Mouse (Mus musculus) spleen, adult 2 months (tissue): Measurements from ENCODE around the gene Kcnip3. TPM values are rescaled to one million over a fixed set of nuclear protein-coding genes. Genes with fewer than 3 reads are reported as not detected.

Experiments used
- DNase-seq, 2 experiments: peaks; one replicate each; pipeline versions ENCODE4 v3.0.0 to v3.0.0-alpha.2; 2012 to 2021; ENCODE audit warnings: low spot score in 2 of 2, low read depth in 1 of 2
- H3K27ac ChIP-seq: fragments of 200-500 bp; 2 replicates; pipeline ENCODE4 v1.5.1; 2012; ENCODE audit warnings: low read length, inconsistent platforms; ENCODE audit not compliant: insufficient read depth
- H3K27me3 ChIP-seq: fragments of 200-500 bp; 2 replicates; pipeline ENCODE4 v1.6.1; 2012; ENCODE audit warnings: mild to moderate bottlenecking, moderate library complexity, low read length, inconsistent platforms; ENCODE audit not compliant: control insufficient read depth, insufficient read depth
- H3K36me3 ChIP-seq: fragments of 200-500 bp; 2 replicates; pipeline ENCODE4 v1.6.1; 2012; ENCODE audit warnings: mild to moderate bottlenecking, low read length, inconsistent platforms; ENCODE audit not compliant: control insufficient read depth, insufficient read depth
- H3K4me1 ChIP-seq: fragments of 200-500 bp; 2 replicates; pipeline ENCODE4 v1.6.1; 2011; ENCODE audit warnings: inconsistent platforms; ENCODE audit not compliant: control insufficient read depth, insufficient read depth, insufficient read length
- H3K4me3 ChIP-seq: fragments of 200-500 bp; 2 replicates; pipeline ENCODE4 v1.5.1; 2011; ENCODE audit warnings: mild to moderate bottlenecking, inconsistent platforms; ENCODE audit not compliant: insufficient read depth, insufficient read length; ENCODE audit errors: extremely low read depth
- CTCF ChIP-seq: fragments of 200-500 bp; IDR thresholded peaks from 2 replicates; pipeline ENCODE4 v1.5.1; 2011; ENCODE audit warnings: mild to moderate bottlenecking, inconsistent platforms; ENCODE audit not compliant: insufficient read depth, insufficient read length, insufficient replicate concordance; ENCODE audit errors: extremely low read depth
- POLR2A ChIP-seq: fragments of 200-500 bp; IDR thresholded peaks from 2 replicates; pipeline ENCODE4 v1.6.1; 2011; ENCODE audit warnings: low read depth, low read length, inconsistent platforms
- WGBS: fragments of 180-500 bp; shearing (Covaris S2); methylation state at CpG from one replicate; pipeline ENCODE4 v1.1.7; 2018; 5-methylcytosine and 5-hydroxymethylcytosine counted together
- polyA plus RNA-seq: library from polyadenylated mRNA; depleted of rRNA; stranded (reverse); fragments of >200 nt; gene quantifications from 2 replicates; pipeline ENCODE4 v1.2.3, GENCODE M21; 2012

Gene Kcnip3
- polyA plus RNA-seq, 1 experiment = 2.3 TPM

GRCm38 (mm10) chr2:127453141-127453540, 68.8 kb downstream of the Kcnip3 start:
- H3K4me1 ChIP-seq = no peaks in the 10 kb centered on the region
- H3K27ac ChIP-seq = no peak overlapping the region
- TF ChIP-seq POLR2A (no peak), CTCF (no peak)
- no peaks in the 10 kb centered on the region for H3K36me3 ChIP-seq
- H3K4me3 ChIP-seq = no peak overlapping the region
- WGBS = 76% methylated on average over 9 of the region's 9 CpGs
- no peak for DNase-seq
- H3K27me3 ChIP-seq = no peaks in the 10 kb centered on the region

GRCm38 (mm10) chr2:127451748-127452147, 70.1 kb downstream of the Kcnip3 start:
- no peak for DNase-seq
- Histone ChIP-seq H3K36me3 (no peaks in the 10 kb centered on the region), H3K27me3 (no peaks in the 10 kb centered on the region), H3K27ac (no peak overlapping the region), H3K4me1 (no peaks in the 10 kb centered on the region), H3K4me3 (no peak overlapping the region)
- TF ChIP-seq CTCF (no peak), POLR2A (no peak)
- WGBS = 23% methylated on average over 6 of the region's 6 CpGs

- Histone ChIP-seq H3K27ac (no peak overlapping the region), H3K27me3 (no peaks in the 10 kb centered on the region), H3K4me3 (no peak overlapping the region), H3K36me3 (no peaks in the 10 kb centered on the region), H3K4me1 (no peaks in the 10 kb centered on the region)
- no peak for TF ChIP-seq CTCF
- no peak for TF ChIP-seq POLR2A
- WGBS = 82% methylated on average over 7 of the region's 7 CpGs
- no peak for DNase-seq
Measured at GRCm38 (mm10) chr2:127449691-127450090, 72.2 kb downstream of the Kcnip3 start.

GRCm38 (mm10) chr2:127446847-127447246, 75.0 kb downstream of the Kcnip3 start:
- no peaks in the 10 kb centered on the region for H3K27me3 ChIP-seq
- H3K4me3 ChIP-seq = no peak overlapping the region
- 44% methylated on average over 3 of the region's 3 CpGs for whole genome bisulfite sequencing
- H3K36me3 ChIP-seq = no peaks in the 10 kb centered on the region
- no peak for TF ChIP-seq POLR2A
- TF ChIP-seq CTCF = no peak
- H3K4me1 ChIP-seq = peaks cover 4% of the 10 kb centered on the region; the same call in 1 of the 2 replicates
- no peak overlapping the region for H3K27ac ChIP-seq
- no peak for DNase-seq

- 5% methylated on average over 37 of the region's 37 CpGs for WGBS
- Histone ChIP-seq H3K4me3 (peak within 1 kb of the TSS; percentile 69), H3K4me1 (peaks cover 4% of the 10 kb centered on the region; the same call in 1 of the 2 replicates), H3K27ac (no peak within 1 kb of the TSS), H3K36me3 (no peaks in the 10 kb centered on the region), H3K27me3 (no peaks in the 10 kb centered on the region)
- 0 out of 2 replicates have a peak, but pooled peaks have one; percentile 7 for TF ChIP-seq POLR2A
- no peak for TF ChIP-seq CTCF
- DNase-seq = peak; percentile 75 to 86
Measured at GRCm38 (mm10) chr2:127444055-127444789, 77.7 kb downstream of the Kcnip3 start, which contains the start of gene Fahd2a. Gene Fahd2a, minus strand, starts transcription at chr2:127444565.

GRCm38 (mm10) chr2:127437697-127438096, 84.2 kb downstream of the Kcnip3 start:
- H3K27ac ChIP-seq = no peak overlapping the region
- peaks cover 5% of the 10 kb centered on the region; the same call in 1 of the 2 replicates for H3K36me3 ChIP-seq
- 95% methylated on average over 5 of the region's 5 CpGs for WGBS
- DNase-seq = no peak
- H3K4me1 ChIP-seq = no peaks in the 10 kb centered on the region
- H3K27me3 ChIP-seq = no peaks in the 10 kb centered on the region
- TF ChIP-seq CTCF (no peak), POLR2A (no peak)
- no peak overlapping the region for H3K4me3 ChIP-seq

- Histone ChIP-seq H3K36me3 (peaks cover 5% of the 10 kb centered on the region; the same call in 1 of the 2 replicates), H3K27ac (no peak overlapping the region), H3K27me3 (no peaks in the 10 kb centered on the region), H3K4me1 (no peaks in the 10 kb centered on the region), H3K4me3 (no peak overlapping the region)
- DNase-seq = no peak
- 91% methylated on average over 2 of the region's 2 CpGs for WGBS
- TF ChIP-seq POLR2A (no peak), CTCF (no peak)
Measured at GRCm38 (mm10) chr2:127435554-127435953, 86.3 kb downstream of the Kcnip3 start.
